Mouse (Mus musculus) erythroblast, adult 5-6 weeks (primary cell): Measurements from ENCODE around the gene Cyp2c23. TPM values are rescaled to one million over a fixed set of nuclear protein-coding genes. Genes with fewer than 3 reads are reported as not detected.

ENCODE experiments used
- ATAC-seq: replicated peaks from 2 replicates; pipeline ENCODE4 v1.8.0; 2016; ENCODE audit warnings: moderate number of reproducible peaks, mild to moderate bottlenecking, moderate TSS enrichment, inconsistent platforms; ENCODE audit not compliant: poor library complexity, low FRiP score, severe bottlenecking
- total RNA-seq, 2 experiments: library from RNA; stranded (forward) in 1 of 2; stranded (reverse) in 1 of 2; fragments of 150-400 nt in 1 of 2; fragments of 200-764, 138-1000 nt in 1 of 2; gene quantifications; 2 replicates each; pipeline versions ENCODE4 v1.2.3 to v1.2.4; 2015 to 2017; ENCODE audit warnings: low replicate concordance in 2 of 2

Gene Cyp2c23
- total RNA-seq (2015; ENCODE audit: low replicate concordance) (not detected in 2 replicates), total RNA-seq (2017; ENCODE audit: low replicate concordance) (not detected in 2 replicates)

DNA sequence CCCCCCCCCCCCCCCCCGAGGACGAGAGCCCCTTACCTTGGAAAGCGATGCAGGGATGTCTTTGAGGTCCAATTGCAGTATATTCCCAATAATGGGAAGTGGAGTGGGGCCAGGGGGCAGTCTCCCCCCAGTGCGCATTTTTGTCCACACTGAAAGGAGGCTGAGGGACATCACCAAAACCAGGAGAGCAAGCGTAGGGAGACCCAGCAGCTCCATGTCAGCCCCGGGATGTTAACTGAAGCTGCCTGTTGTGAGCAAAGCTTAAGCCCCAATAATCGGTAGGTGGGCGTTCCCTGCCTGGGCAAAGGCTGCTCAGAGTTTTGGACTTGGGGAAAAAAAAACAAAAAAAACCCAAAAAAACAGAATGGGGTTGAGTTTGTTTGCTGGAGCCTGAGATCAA is at the start of gene Cyp2c23:
Gene Cyp2c23, minus strand, starts transcription at position 237 of the 400 bp plus-strand sequence.
- no peak for ATAC-seq

DNA sequence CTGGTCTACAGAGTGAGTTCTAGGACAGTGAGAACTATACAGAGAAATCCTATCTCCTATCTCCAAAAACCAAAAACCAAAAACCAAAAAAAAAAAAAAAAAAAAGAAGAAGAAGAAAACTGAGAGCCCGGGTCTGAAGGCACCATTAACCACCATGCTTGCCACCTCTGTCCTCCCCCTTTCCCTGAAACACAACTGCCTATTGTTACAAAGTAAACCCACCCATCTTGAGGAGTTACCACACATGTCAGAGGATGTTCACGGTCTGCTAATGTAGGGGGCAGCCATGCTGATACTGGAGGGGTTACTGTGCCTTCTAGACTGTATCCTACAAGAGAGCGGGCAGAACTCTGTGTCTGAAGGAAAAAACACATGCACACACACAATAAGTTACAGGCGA is 48.0 kb upstream of the Cyp2c23 start:
- ATAC-seq = no peak

DNA sequence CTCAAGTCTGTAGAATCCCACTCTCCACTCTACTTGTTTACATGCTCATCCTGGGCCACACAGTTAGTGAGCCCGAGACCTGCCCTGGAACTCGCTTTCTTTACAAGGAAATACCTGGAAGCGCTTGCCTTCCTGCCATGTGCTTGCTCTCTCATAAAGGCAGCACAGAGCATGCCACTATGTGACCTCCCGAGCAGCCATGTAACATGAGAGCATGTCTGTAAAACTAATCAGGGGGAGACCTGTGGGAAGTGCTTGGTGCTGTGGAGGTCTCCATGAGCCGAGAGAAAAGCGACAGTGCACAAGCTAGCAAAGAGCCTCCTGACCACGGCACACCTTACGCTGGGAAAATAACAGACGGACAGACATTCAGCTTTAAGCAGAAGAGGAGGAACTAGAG is 47.4 kb upstream of the Cyp2c23 start:
- no peak for ATAC-seq

DNA sequence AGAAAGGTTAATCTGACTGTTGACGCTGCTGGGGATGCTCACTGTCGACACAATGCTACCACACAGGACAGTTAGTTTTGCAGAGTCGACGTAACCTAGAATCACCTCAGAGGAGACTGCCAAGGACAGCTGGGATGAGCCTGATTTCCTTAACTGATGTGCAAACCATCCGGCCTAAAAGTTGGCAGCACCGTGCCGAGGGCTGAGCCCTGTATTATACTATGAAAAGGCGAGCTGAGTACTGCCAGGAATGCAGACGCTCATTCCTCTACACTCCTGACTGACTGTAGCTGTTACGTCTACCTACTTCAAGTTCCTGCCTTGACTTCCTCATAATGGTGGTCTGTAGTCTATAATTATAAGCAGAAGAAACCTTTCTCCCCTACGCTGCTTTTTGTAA is 46.0 kb upstream of the Cyp2c23 start:
- ATAC-seq = no peak

DNA sequence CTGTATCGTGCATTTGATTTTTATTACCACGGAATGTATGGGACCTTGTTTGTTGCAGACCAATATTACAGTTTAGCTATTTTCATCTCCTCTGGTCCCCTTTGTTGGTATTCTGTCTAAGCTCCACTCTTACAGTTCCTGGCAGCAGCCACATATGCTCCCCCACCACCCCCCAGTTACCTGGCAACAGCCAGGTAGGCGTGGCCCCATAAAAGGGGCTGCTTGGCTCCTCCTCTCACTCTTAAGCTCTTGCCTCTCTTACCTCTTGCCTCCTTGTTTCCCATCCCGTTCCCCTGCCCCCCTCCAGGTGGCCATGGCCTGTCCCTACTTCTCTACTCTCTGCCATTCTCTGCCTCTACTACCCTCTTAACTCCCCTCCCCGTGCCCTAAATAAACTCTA is 42.2 kb upstream of the Cyp2c23 start:
- ATAC-seq = no peak

DNA sequence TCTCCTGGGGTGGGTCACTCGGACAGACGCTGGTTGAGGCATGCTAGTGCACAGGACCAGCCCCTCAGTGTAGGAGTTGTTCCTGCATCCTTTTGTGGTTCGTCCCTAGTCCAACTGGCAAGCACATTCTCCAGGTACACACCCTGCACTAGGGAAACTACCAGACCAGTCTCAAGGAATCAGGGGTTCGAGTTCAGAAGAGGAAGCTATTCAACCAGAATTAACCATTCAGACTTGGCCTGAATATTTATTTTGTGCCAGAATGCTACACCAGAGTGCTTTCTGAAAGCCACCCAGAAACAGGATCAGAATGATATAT is 40.9 kb upstream of the Cyp2c23 start:
- ATAC-seq = no peak

DNA sequence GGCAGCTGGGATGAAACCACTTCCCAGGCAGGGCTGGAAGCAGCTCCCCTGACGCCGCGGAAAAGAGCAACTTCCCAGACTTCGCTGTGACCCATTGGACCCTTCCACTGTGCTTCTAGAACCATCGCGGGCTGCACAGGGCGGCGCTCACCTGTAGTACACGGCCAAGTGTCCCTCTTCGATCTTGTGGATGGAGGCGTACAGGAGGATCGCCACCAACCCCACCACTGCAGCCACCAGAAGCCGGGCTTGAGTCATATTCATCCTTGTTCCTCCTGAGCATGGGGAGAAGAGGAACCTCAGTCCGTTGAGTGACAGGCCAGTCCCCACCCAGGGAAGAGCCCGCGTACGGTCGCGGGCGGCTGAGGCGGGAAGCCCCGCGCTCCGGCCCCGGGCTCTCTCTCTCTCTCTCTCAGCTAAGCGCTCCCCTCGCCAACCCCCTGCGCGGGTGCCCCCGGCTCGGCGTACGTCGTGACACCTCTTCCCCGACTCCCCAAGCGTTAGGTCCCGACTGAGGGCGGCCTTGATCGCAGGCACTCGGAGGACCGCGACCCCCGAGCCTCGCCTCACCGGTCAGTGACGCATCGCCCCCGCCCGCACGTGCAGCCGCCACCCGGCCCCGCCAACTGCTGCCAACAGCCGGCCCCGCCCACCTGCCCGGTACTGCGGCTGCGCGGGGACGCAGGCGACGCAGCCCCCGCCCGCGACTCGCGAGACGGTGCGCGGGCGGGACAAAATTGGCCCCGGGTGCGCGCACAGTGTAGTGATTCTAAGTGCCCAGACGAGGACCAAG is 40.3 kb upstream of the Cyp2c23 start, which contains the start of gene Erlin1:
Gene Erlin1, minus strand, starts transcription at position 665 of the 793 bp plus-strand sequence.
- peak; percentile 88 for ATAC-seq

DNA sequence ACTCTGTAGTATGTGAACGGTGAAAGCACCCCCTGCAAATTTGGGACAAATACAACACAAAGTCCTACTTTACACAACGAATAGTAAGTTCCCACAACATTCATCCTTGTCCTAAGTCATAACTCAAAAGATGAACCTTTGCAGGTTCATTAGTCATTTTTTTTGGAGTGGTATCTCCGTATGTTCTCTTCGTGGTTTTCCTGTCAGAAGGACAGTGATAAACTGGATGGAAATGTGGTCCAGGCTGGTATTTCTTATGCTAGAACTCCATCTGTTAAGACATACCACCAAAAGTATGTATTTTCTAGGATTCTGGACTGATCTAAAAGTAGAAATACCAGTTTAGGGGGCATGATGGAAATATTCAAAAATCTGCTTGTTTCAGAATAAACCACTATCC is 39.2 kb upstream of the Cyp2c23 start:
- ATAC-seq = no peak

DNA sequence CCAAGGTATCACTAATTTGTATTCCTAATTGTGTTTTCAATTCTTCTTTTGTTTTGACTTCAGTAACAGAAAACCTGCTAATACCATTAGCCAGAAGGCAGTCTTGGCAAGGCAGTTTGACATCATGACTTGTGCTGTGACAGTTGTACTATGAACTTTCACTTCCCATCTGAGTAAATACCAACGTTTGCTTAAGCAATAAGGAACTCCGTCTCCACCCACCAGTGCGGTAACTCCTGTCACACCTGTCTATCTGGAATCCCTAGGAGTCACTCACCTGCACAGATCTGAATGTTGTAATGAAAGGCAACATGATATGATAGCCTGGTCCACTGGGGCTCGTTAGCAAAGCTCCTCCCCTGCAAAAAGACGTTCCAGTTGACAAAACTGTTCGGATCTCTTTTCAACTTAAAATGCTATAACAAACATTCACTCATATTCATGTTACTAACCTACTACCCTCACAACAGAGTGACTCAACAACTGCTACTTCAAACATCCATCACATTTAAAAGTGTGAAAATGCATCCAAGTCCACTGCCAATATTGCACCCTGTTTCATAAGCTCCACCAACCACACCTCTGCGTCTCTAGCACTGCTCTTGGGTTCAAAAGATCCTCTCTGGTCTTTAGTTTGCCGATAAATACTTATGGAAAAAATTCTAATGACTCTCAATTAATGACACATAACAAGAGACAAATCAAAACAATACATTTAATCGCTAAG is 38.5 kb upstream of the Cyp2c23 start:
- ATAC-seq = no peak

DNA sequence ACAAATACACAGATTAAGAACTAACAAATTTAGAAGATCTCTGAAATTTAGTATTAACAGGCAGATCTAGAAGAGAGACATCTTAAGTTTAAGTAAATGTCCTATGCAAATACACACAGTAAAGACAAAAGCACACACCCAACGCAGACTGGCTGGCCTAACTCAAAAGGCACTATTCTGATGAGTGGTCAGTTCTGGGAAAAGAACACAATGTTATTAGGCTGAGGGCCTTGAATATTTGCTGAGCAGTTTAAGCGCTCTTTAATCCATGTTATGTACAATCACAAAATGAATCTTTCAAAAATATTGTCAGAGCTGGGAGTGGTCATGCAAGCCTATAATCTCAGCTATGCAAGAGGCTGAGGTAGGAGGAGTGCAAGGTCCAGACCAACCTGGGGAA is 35.7 kb upstream of the Cyp2c23 start:
- no peak for ATAC-seq

DNA sequence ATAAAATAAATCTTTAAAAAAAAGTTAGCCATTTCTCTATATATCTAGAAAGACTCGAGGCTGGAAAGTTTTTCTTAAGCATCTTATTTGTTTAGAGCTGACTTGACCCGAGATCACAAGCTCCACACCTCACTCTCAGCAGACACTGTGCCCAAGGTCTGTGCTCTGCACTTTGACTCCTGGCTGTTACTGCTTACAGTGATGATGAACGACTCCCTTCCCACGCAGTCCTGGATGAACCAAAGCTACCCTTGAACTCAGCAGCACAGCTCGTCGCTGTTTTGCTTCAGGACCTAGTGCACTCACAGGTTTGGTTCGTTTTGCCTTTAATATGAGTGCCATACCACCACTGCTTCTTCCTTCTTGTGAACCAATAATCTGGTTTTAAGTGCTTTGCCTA is 34.8 kb upstream of the Cyp2c23 start:
- ATAC-seq = no peak

DNA sequence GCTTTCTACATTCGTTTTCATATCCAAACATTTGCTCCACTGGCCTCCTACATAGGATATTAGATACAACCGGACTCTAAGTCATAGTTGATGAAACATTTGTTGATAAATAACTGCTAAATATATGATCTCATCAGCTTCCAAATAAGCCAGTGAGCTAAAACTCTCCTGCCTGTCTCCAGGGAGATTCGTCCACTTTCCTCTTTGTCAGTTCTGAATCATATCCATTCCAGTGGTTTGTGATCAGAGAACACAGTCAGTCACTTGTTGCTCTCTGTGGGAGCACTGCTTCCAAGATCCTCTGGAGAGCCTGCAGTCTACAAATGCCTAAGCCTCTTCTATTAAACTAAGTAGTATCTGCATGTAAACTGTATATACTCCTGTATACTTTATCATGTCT is 31.2 kb upstream of the Cyp2c23 start:
- ATAC-seq = no peak

DNA sequence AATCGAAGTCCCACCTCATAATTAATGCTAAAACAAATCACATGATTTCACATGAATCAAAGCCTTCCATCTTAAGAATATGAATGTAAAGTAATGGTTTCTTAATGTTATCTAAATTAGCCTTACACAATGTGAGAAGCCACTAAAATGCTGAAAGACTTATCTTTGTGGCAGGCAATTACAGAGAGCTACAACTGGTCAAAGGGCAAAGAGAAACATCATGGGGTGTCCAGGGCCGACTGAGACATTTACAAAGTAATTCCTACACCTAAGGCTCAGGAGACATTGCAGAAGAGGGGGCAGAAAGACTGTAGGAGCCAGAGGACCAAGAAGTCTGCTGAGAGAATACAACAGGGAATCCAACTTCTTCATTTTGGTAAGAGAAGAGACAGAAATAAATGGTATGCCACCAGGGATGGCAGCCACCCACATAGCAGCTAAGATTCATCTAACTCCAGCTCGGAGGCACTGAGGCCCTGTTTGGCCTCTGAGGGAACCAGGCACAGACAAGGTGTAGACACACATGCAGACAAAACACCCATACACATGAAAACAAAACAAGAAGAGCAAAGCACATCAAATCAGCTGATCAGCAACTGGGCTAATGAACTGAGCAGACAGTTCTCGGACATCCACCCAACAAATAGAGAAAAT is 26.3 kb upstream of the Cyp2c23 start:
- no peak for ATAC-seq

DNA sequence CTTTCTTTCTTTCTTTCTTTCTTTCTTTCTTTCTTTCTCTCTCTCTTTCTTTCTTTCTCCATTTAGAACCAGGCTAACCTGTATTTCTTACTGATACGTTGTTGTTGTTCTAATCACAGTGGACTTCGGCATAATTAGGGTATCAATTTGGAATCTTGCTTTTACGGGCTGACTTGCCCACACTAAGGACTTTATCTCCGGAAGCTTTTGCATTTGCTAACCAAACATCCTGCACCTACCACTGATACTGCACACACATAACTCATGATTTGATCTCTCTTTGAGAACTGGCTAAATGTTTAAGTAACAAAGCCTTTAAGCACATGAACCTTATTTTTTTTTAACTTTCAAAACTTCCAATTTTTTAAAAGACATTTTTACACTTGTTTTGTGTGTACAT is 21.4 kb upstream of the Cyp2c23 start:
- ATAC-seq = no peak

DNA sequence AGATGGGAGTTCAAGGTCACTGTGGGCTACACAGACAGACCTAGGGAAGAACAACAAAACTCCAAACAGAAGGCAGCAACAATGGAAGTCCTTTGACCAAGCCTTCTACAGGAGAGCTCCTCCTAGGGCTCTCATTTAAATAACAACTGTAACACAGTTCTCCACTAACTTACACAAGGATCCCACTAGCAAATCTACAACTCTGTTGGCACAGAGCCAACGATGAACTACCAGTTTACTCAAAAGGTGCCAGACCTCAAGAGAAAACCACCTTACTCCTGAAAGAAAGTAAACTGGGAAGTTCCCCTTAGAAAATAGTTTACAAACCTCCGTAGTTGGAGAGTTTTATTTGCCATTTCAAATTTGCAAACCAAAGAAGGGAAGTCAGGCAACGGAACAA is 20.3 kb upstream of the Cyp2c23 start:
- ATAC-seq = no peak

DNA sequence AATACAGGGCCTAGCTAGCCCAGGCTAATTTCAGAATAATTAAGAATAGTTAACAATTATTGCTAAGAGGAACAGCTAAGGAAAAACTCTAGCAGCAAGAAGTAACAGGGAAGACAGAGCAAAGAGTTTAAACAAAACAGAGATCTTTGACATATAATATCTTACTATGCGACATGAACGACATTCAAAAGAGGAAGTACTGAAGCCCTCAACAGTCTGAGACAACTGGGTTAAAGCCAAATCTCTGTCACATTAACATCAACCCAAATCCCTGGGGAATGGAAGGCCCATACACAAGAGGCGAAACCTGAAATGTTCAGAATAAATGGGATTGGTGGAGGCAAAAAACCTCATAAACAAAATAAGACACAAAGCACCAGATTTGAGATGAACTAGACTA is 16.8 kb upstream of the Cyp2c23 start:
- no peak for ATAC-seq

DNA sequence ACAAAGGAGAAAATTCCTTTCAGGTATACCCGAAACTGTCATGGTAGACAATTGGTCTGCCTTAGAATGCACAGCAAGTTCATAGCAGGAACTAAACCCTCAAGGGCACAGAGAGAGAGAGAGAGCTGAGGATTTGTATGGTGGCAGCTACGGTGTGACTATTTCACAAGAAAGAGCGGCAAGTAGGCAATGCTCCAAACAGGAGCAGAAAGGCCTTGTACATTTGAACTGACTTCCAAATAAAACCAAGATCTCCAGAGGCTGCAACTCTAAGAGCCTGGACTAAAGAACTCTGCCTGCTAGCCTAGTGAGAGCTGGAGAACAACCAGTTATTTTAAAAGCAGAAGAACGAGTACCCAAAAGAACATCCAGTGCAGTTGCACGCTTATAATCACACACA is 13.1 kb upstream of the Cyp2c23 start:
- no peak for ATAC-seq

DNA sequence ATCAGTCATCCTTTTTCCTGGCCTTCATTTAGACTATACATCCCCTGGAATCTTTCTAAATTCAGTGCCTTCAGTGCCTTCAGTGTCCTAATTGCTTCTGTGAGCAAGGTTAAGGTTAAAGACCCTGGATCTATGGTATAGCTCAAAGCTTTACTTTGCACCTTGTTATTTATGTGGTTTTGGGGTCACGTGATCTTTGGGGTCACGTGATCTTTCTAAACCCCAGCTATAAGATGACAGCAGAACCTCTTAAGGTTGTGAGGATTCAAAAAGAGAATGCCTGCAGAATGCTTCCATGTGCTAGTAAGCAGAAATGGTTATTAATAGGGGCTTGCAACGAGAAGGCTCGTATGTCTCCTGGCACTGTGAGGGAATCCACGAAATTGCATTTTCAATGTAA is 4.4 kb upstream of the Cyp2c23 start:
- no peak for ATAC-seq

DNA sequence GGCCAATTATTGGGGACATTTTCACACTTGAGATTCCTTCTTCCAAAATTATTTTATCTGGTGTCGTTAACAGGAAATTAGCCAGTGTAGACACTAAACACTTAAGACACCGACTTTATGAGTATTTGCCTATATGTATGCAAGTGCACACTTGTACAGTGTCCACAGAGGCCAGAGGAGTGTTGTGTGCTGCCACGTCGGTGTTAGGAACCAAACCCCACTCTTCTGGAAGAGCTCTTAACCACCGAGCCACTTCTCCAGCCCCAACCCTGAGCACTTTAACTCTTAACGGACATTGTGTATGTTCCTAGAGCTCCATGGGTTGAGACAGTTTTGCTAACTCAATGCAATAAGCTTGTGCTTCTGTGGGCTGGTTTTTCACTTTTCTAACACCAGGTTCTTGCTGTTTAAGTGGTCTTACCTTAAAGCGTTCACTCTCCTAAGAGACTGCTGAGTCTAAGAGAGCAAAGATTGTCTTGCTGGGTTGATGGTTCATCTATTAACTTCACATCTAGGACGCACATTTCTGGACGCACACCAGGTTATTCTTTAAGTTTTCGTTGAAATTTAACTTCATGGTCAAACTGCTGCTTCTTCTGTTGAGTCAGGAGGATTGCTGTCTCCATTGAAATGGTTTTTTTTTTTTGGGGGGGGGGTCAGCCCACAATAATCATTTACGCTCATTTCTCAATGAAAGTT is 3.2 kb upstream of the Cyp2c23 start:
- ATAC-seq = no peak

DNA sequence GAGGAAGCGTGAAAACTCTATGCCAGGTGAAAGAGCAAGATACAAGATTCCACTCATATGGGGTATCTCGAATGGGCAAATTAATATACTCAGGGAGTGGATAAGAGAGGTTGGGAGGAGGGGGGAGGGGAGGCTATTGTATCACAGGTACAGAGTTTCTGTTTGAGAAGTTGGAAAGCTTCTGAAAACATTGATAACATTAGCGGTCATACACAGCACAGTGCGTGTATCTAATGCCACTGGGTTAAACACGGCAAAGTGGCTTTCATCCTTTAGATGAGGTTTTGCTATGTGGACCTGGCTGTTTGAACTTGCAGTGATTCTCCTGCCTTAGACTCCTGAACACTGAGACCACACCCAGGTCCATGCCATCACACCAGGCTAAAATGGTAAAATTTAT is 1.0 kb upstream of the Cyp2c23 start:
- ATAC-seq = no peak
